Mouse (Mus musculus) left cerebral cortex, adult 8-10 months (tissue): ENCODE results near the gene Msh5. TPM values are rescaled to one million over a fixed set of nuclear protein-coding genes. Genes with fewer than 3 reads are reported as not detected.

Experiments used
- total RNA-seq, 4 experiments: library from RNA; stranded (reverse); gene quantifications; 2 replicates each; pipeline ENCODE4 v1.2.4; 2022

Gene Msh5
- total RNA-seq, 4 experiments from 2014 or later: 0.34 to 1.2 (median 0.78) TPM; not detected in 1

Other genes with a start within 250 kb of the Msh5 start
- 1 to 10 TPM in 2 of 4 experiments, not detected in 2; 3.1 to 3.7 TPM for gene Cyp21a1, start 242.2 kb downstream of the Msh5 start, total RNA-seq
- 10 to 100 TPM; 45.3 to 49.5 (median 47.7) TPM for gene Stk19, start 209.8 kb downstream of the Msh5 start, total RNA-seq
- 10 to 100 TPM; 31.8 to 37.2 (median 34.0) TPM for gene Dxo, start 209.7 kb downstream of the Msh5 start, total RNA-seq
- 10 to 100 TPM; 61.1 to 73.1 (median 67.3) TPM for gene Skiv2l, start 196.5 kb downstream of the Msh5 start, total RNA-seq
- 10 to 100 TPM; 34.8 to 38.3 (median 37.2) TPM for gene Nelfe, start 196.4 kb downstream of the Msh5 start, total RNA-seq
- under 1 TPM in 1 of 4 experiments, not detected in 3; 0.43 TPM for gene Cfb, start 184.2 kb downstream of the Msh5 start, total RNA-seq
- gene Zbtb12, start 167.3 kb downstream of the Msh5 start, total RNA-seq: 1 to 10 TPM; 8.3 to 9.1 (median 9.0) TPM
- not detected for gene Gm20547, start 164.7 kb downstream of the Msh5 start, total RNA-seq
- gene C2, start 148.5 kb downstream of the Msh5 start, total RNA-seq: 1 to 10 TPM; 1.6 to 5.9 (median 4.0) TPM
- gene Ehmt2, start 148.3 kb downstream of the Msh5 start, total RNA-seq: 100 to 1,000 TPM; 182 to 191 (median 185) TPM
- under 1 TPM; 0.33 to 0.66 (median 0.51) TPM for gene Slc44a4, start 132.3 kb downstream of the Msh5 start, total RNA-seq
- gene Neu1, start 115.5 kb downstream of the Msh5 start, total RNA-seq: 10 to 100 TPM; 40.1 to 44.4 (median 42.7) TPM
- 10 to 100 TPM in 2 of 4 experiments, 1 to 10 TPM in 2; 6.9 to 13.1 (median 10.4) TPM for gene Hspa1b, start 87.5 kb downstream of the Msh5 start, total RNA-seq
- not detected for gene Gm20481, start 76.8 kb downstream of the Msh5 start, total RNA-seq
- gene Hspa1a, start 74.6 kb downstream of the Msh5 start, total RNA-seq: 10 to 100 TPM; 11.9 to 17.5 (median 13.7) TPM
- under 1 TPM; 0.24 to 0.72 (median 0.58) TPM for gene Hspa1l, start 74.0 kb downstream of the Msh5 start, total RNA-seq
- 10 to 100 TPM; 14.1 to 22.5 (median 17.3) TPM for gene Lsm2, start 64.9 kb downstream of the Msh5 start, total RNA-seq
- 10 to 100 TPM; 43.5 to 53.0 (median 48.2) TPM for gene Vars, start 45.8 kb downstream of the Msh5 start, total RNA-seq
- 1 to 10 TPM in 3 of 4 experiments, under 1 TPM in 1; 0.95 to 1.5 (median 1.3) TPM for gene Vwa7, start 30.2 kb downstream of the Msh5 start, total RNA-seq
- gene Sapcd1, start 18.7 kb downstream of the Msh5 start, total RNA-seq: under 1 TPM in 2 of 4 experiments, not detected in 2; 0.59 to 0.67 TPM
- gene Clic1, start 3.2 kb upstream of the Msh5 start, total RNA-seq: 10 to 100 TPM; 10.2 to 18.3 (median 11.8) TPM
- gene Ddah2, start 12.3 kb upstream of the Msh5 start, total RNA-seq: 10 to 100 TPM; 13.1 to 20.2 (median 14.8) TPM
- not detected for gene Ly6g6c, start 18.6 kb upstream of the Msh5 start, total RNA-seq
- gene Mpig6b, start 19.4 kb upstream of the Msh5 start, total RNA-seq: under 1 TPM in 1 of 4 experiments, not detected in 3; 0.15 TPM
- 1 to 10 TPM; 3.7 to 4.9 (median 4.0) TPM for gene Ly6g6e, start 30.2 kb upstream of the Msh5 start, total RNA-seq
- 1 to 10 TPM in 3 of 4 experiments, under 1 TPM in 1; 0.70 to 1.8 (median 1.3) TPM for gene Ly6g6d, start 31.3 kb upstream of the Msh5 start, total RNA-seq
- under 1 TPM in 2 of 4 experiments, not detected in 2; 0.50 to 0.54 TPM for gene Ly6g6f, start 38.9 kb upstream of the Msh5 start, total RNA-seq
- gene Abhd16a, start 42.5 kb upstream of the Msh5 start, total RNA-seq: 100 to 1,000 TPM; 117 to 125 (median 121) TPM
- gene Ly6g5c, start 61.5 kb upstream of the Msh5 start, total RNA-seq: not detected
- under 1 TPM; 0.32 to 1.00 (median 0.46) TPM for gene Ly6g5b, start 68.7 kb upstream of the Msh5 start, total RNA-seq
- gene Gpank1, start 74.7 kb upstream of the Msh5 start, total RNA-seq: 10 to 100 TPM; 19.7 to 24.5 (median 22.8) TPM
- 100 to 1,000 TPM; 188 to 228 (median 194) TPM for gene Csnk2b, start 75.3 kb upstream of the Msh5 start, total RNA-seq
- gene D17H6S53E, start 79.6 kb upstream of the Msh5 start, total RNA-seq: 10 to 100 TPM; 25.6 to 34.3 (median 30.1) TPM
- not detected for gene Apom, start 85.3 kb upstream of the Msh5 start, total RNA-seq
- gene Bag6, start 88.4 kb upstream of the Msh5 start, total RNA-seq: 100 to 1,000 TPM; 263 to 306 (median 290) TPM
- 100 to 1,000 TPM; 272 to 295 (median 280) TPM for gene Prrc2a, start 118.2 kb upstream of the Msh5 start, total RNA-seq
- gene Aif1, start 129.3 kb upstream of the Msh5 start, total RNA-seq: 10 to 100 TPM; 11.2 to 30.3 (median 17.4) TPM
- gene Lst1, start 141.7 kb upstream of the Msh5 start, total RNA-seq: 10 to 100 TPM in 1 of 4 experiments, 1 to 10 TPM in 3; 6.5 to 10.1 (median 7.9) TPM
- gene Ltb, start 147.7 kb upstream of the Msh5 start, total RNA-seq: 1 to 10 TPM in 3 of 4 experiments, not detected in 1; 1.0 to 1.6 (median 1.2) TPM
- under 1 TPM in 1 of 4 experiments, not detected in 3; 0.39 TPM for gene Tnf, start 155.3 kb upstream of the Msh5 start, total RNA-seq
- gene Lta, start 158.6 kb upstream of the Msh5 start, total RNA-seq: 1 to 10 TPM in 1 of 4 experiments, under 1 TPM in 3; 0.28 to 1.2 (median 0.58) TPM
- gene Gm16181, start 174.1 kb upstream of the Msh5 start, total RNA-seq: not detected
- gene Atp6v1g2, start 186.9 kb upstream of the Msh5 start, total RNA-seq: 100 to 1,000 TPM; 552 to 589 (median 575) TPM
- gene Nfkbil1, start 189.0 kb upstream of the Msh5 start, total RNA-seq: 10 to 100 TPM; 14.1 to 18.8 (median 17.1) TPM
- 100 to 1,000 TPM; 175 to 212 (median 200) TPM for gene Ddx39b, start 195.0 kb upstream of the Msh5 start, total RNA-seq
- 10 to 100 TPM; 29.5 to 72.8 (median 47.5) TPM for gene H2-D1, start 216.0 kb upstream of the Msh5 start, total RNA-seq